Mouse (Mus musculus): ENCODE measurements around the gene Gm7324. TPM values are rescaled to one million over a fixed set of nuclear protein-coding genes. Genes with fewer than 3 reads are reported as not detected.
"Not testable (repeated sequence)": the region's sequence is repeated elsewhere in the genome, so short reads cannot be mapped to it uniquely, and the experiment has no call there.

Gm7324 gene
- 0.10 and 0.46 TPM in 2 replicates for polyA plus RNA-seq (2012; rRNA removed)

DNA sequence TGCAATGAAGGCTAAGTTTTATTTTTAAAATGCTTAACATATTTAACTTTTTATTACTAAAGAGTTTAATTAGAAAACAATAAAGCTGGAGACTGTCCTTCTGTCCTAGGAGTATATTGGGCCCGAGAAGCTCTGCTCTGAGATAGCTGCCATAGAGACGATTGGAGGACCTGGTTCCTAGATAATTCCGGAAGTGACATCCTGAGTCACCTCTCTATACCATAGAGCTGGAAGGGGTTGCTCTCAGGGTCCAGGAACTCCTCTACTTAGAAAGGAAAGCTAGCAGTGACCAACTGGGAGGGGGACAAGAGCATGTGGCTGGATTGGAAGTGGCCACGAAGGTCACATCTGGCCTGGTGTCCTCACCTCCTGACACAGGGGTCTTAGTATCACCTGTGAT lies at the start of gene Gm7324:
TSS of gene Gm7324 (plus strand) at position 208 of the 400 bp plus-strand sequence.
- H3K27me3 ChIP-seq (ENCODE audit: control insufficient read depth, insufficient read depth, low read length); DNase-seq; H3K4me3 ChIP-seq (replicated peaks; ENCODE audit: insufficient read depth, low read depth, low read length); H3K27ac ChIP-seq (ENCODE audit: insufficient read depth, low read length); H3K4me1 ChIP-seq (ENCODE audit: control insufficient read depth, insufficient read depth, low read length): not testable (repeated sequence)
- WGBS = 84% methylated on average over 4 of the region's 4 CpGs

DNA sequence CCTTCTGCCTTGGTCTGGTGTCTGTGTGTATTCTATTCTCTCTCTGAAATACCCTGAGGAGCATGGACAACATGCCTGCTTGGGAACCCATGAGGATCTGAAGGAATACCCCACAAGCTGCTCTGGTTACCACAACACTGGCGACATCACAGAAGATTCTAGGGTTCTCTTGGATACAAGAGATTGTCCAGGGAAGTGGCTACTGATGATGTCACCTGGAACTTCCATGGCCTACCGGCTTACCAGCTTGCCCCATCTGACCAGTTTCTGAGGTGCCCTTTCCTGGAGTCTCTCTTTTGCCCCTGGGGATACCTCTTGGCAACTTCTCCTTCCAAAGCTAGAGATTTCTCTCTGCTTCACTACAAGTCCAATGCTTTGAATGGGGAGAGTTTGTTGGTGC lies 20.5 kb upstream of the Gm7324 start, which contains the start of gene Gm8165:
TSS of gene Gm8165 (minus strand) at position 101 of the 400 bp plus-strand sequence.
- H3K27me3 ChIP-seq (ENCODE audit: control insufficient read depth, insufficient read depth, low read length); H3K4me3 ChIP-seq (replicated peaks; ENCODE audit: insufficient read depth, low read depth, low read length); DNase-seq; H3K4me1 ChIP-seq (ENCODE audit: control insufficient read depth, insufficient read depth, low read length); H3K27ac ChIP-seq (ENCODE audit: insufficient read depth, low read length): not testable (repeated sequence)
- WGBS = 83% methylated on average over 1 of the region's 2 CpGs

GRCm38 (mm10) chr14:43727385-43727784 lies 29.8 kb downstream of the Gm7324 start, which contains the start of gene Gm16506:
Gm16506 (minus strand) TSS chr14:43727485.
- DNase-seq; H3K27me3 ChIP-seq (ENCODE audit: control insufficient read depth, insufficient read depth, low read length); H3K4me3 ChIP-seq (replicated peaks; ENCODE audit: insufficient read depth, low read depth, low read length); H3K27ac ChIP-seq (ENCODE audit: insufficient read depth, low read length); H3K4me1 ChIP-seq (ENCODE audit: control insufficient read depth, insufficient read depth, low read length): not testable (repeated sequence)
- WGBS = 89% methylated on average over 3 of the region's 3 CpGs

- 70% methylated on average over 4 of the region's 4 CpGs for WGBS
- H3K27me3 ChIP-seq (ENCODE audit: control insufficient read depth, insufficient read depth, low read length); H3K4me3 ChIP-seq (replicated peaks; ENCODE audit: insufficient read depth, low read depth, low read length); H3K27ac ChIP-seq (ENCODE audit: insufficient read depth, low read length); DNase-seq; H3K4me1 ChIP-seq (ENCODE audit: control insufficient read depth, insufficient read depth, low read length): not testable (repeated sequence)
Measured at GRCm38 (mm10) chr14:43747566-43747965, 49.9 kb downstream of the Gm7324 start, which contains the start of gene Gm6526. Gm6526 (plus strand) TSS chr14:43747866.

Other genes starting within 250 kb of the Gm7324 start
- gene Gm5799, start 154.3 kb upstream of the Gm7324 start, polyA plus RNA-seq (2012; rRNA removed) = not detected in 2 replicates
- gene Gm17654, start 118.7 kb upstream of the Gm7324 start, polyA plus RNA-seq (2012; rRNA removed) = not detected in 2 replicates
- gene Gm10375, start 89.8 kb upstream of the Gm7324 start, polyA plus RNA-seq (2012; rRNA removed) = not detected in 2 replicates
- not detected in 2 replicates for gene Gm8165, start 20.6 kb upstream of the Gm7324 start, polyA plus RNA-seq (2012; rRNA removed)
- gene Gm16506, start 29.7 kb downstream of the Gm7324 start, polyA plus RNA-seq (2012; rRNA removed) = not detected in 2 replicates
- not detected in 2 replicates for gene Gm6526, start 50.0 kb downstream of the Gm7324 start, polyA plus RNA-seq (2012; rRNA removed)
- not detected in 2 replicates for gene Gm8180, start 86.9 kb downstream of the Gm7324 start, polyA plus RNA-seq (2012; rRNA removed)
- not detected in 2 replicates for gene Ear1, start 177.7 kb downstream of the Gm7324 start, polyA plus RNA-seq (2012; rRNA removed)
- gene Ear10, start 225.7 kb downstream of the Gm7324 start, polyA plus RNA-seq (2012; rRNA removed) = not detected in 2 replicates
- 0.15 and 0.16 TPM in 2 replicates for gene Gm8113, start 227.6 kb downstream of the Gm7324 start, polyA plus RNA-seq (2012; rRNA removed)